Comparison of ENCODE assay signal across 8 mouse cellular contexts in genomic region chr11:52223968-52224682, GRCm38 (mm10). TPM values are rescaled to one million over a fixed set of nuclear protein-coding genes. Genes with fewer than 3 reads are reported as not detected.
DNase-seq lines count a peak whose midpoint lies in the region; ATAC-seq and TF ChIP-seq lines count a peak whose summit lies in the region.

No protein-coding gene starts in this region.

- no peak for TF ChIP-seq EP300 in heart, postnatal 0 days (IDR thresholded peaks at IDR 0.05; ENCODE audit: low read depth)

- peak; percentile 24; the same call in 1 of the 2 replicates for ATAC-seq in heart, postnatal 0 days (ENCODE audit: insufficient read depth, low read depth)
- ATAC-seq in limb, embryonic 13.5 days (ENCODE audit: low FRiP score, low read depth), result no peak

- H3K9ac ChIP-seq in heart, postnatal 0 days (replicated peaks; ENCODE audit: low read depth, low read length), result no peak overlapping the region
- peak overlapping the region; percentile 43; the same call in 1 of the 2 replicates for H3K9ac ChIP-seq in limb, embryonic 13.5 days

- no peaks in the 10 kb centered on the region for H3K27me3 ChIP-seq in heart, postnatal 0 days (ENCODE audit: control insufficient read depth, insufficient read depth, low read length)
- H3K27me3 ChIP-seq in limb, embryonic 13.5 days, result peaks cover 12% of the 10 kb centered on the region; the same call in 1 of the 2 replicates

- 10% methylated on average over 19 of the region's 19 CpGs for WGBS in heart, postnatal 0 days
- 10% methylated on average over 19 of the region's 19 CpGs for WGBS in limb, embryonic 13.5 days

- no peaks in the 10 kb centered on the region for H3K4me1 ChIP-seq in heart, postnatal 0 days (ENCODE audit: control insufficient read depth, insufficient read depth)
- 0 out of 2 replicates have a peak, but pooled peaks cover 6% of the 10 kb centered on the region for H3K4me1 ChIP-seq in limb, embryonic 13.5 days

- H3K4me2 ChIP-seq in heart, postnatal 0 days (ENCODE audit: low read depth, low read length), result peak overlapping the region; percentile 50
- H3K4me2 ChIP-seq in limb, embryonic 13.5 days (replicated peaks), result peak overlapping the region; percentile 56

- TF ChIP-seq CTCF in heart, postnatal 0 days (IDR thresholded peaks at IDR 0.05; ENCODE audit: low read depth), result no peak

- H3K36me3 ChIP-seq in heart, postnatal 0 days (replicated peaks; ENCODE audit: control insufficient read depth, insufficient read depth, low read length), result no peaks in the 10 kb centered on the region
- no peaks in the 10 kb centered on the region for H3K36me3 ChIP-seq in limb, embryonic 13.5 days

- DNase-seq in urinary bladder, postnatal 14 days (ENCODE audit: low spot score), result peak; percentile 89
- DNase-seq in urinary bladder, adult 2 months (ENCODE audit: low spot score), result no peak
- DNase-seq in heart, postnatal 0 days (ENCODE audit: low spot score), result no peak
- peak; percentile 87 for DNase-seq in naive thymus-derived CD4-positive, alpha-beta T cell, adult 2 months (ENCODE audit: low read depth)
- no peak for DNase-seq in cerebellum, adult 9-10 months
- DNase-seq in cerebellum, postnatal 36 days, result no peak
- DNase-seq in gastrocnemius, postnatal 10 days, result no peak

- no peaks in the 10 kb centered on the region for H3K9me3 ChIP-seq in heart, postnatal 0 days (replicated peaks; ENCODE audit: control insufficient read depth, low read length)
- no peaks in the 10 kb centered on the region for H3K9me3 ChIP-seq in limb, embryonic 13.5 days

- peak overlapping the region; percentile 16 for H3K4me3 ChIP-seq in heart, postnatal 0 days (ENCODE audit: low read depth, low read length)
- peak overlapping the region; percentile 28 for H3K4me3 ChIP-seq in limb, embryonic 13.5 days

- H3K27ac ChIP-seq in heart, postnatal 0 days (ENCODE audit: low read depth), result no peak overlapping the region
- H3K27ac ChIP-seq in limb, embryonic 13.5 days, result no peak overlapping the region

RNA-seq across cellular contexts. Expression of gene Skp1a, which starts 7.7 kb away (rescaled TPM):
- polyA plus RNA-seq in urinary bladder, adult 2 months (2012; rRNA removed), result 206 and 212 TPM in 2 replicates
- 158 and 163 TPM in 2 replicates for total RNA-seq in heart, postnatal 0 days (2014; rRNA removed; ENCODE audit: low replicate concordance)
- polyA plus RNA-seq in heart, postnatal 0 days (2015; fragmentation: Nextera tagmentation; extraction: Ambion mirVana), result 492 and 524 TPM in 2 replicates
- polyA plus RNA-seq in limb, embryonic 13.5 days (2015; fragmentation: Nextera tagmentation; extraction: Ambion mirVana), result 926 and 931 TPM in 2 replicates
- 100 to 1,000 TPM; 254 to 257 TPM for total RNA-seq in gastrocnemius, postnatal 10 days (2021)

RNA-seq across cellular contexts. Expression of gene Olfr1371, which starts 10.3 kb away (rescaled TPM):
- not detected in 2 replicates for polyA plus RNA-seq in urinary bladder, adult 2 months (2012; rRNA removed)
- not detected in 2 replicates for total RNA-seq in heart, postnatal 0 days (2014; rRNA removed; ENCODE audit: low replicate concordance)
- polyA plus RNA-seq in heart, postnatal 0 days (2015; fragmentation: Nextera tagmentation; extraction: Ambion mirVana), result not detected in 2 replicates
- not detected in 2 replicates for polyA plus RNA-seq in limb, embryonic 13.5 days (2015; fragmentation: Nextera tagmentation; extraction: Ambion mirVana)
- total RNA-seq in gastrocnemius, postnatal 10 days (2021), result not detected

RNA-seq across cellular contexts. Expression of gene Tcf7, which starts 58.7 kb away (rescaled TPM):
- 6.1 and 8.1 TPM in 2 replicates for polyA plus RNA-seq in urinary bladder, adult 2 months (2012; rRNA removed)
- 0.15 and 5.2 TPM in 2 replicates for total RNA-seq in heart, postnatal 0 days (2014; rRNA removed; ENCODE audit: low replicate concordance)
- 0.88 and 1.1 TPM in 2 replicates for polyA plus RNA-seq in heart, postnatal 0 days (2015; fragmentation: Nextera tagmentation; extraction: Ambion mirVana)
- polyA plus RNA-seq in limb, embryonic 13.5 days (2015; fragmentation: Nextera tagmentation; extraction: Ambion mirVana), result 8.0 and 8.5 TPM in 2 replicates
- total RNA-seq in gastrocnemius, postnatal 10 days (2021), result 1 to 10 TPM; 2.0 to 4.6 TPM

Comparison
In these comparisons a context has a peak if more than half of its experiments do, and no peak if none do; other contexts are left out.
1. DNase-seq: peak in urinary bladder, postnatal 14 days (single experiment) and naive thymus-derived CD4-positive, alpha-beta T cell, adult 2 months (single experiment); none in urinary bladder, adult 2 months (single experiment), heart, postnatal 0 days (single experiment), cerebellum, adult 9-10 months (single experiment), cerebellum, postnatal 36 days (0 of 2) and gastrocnemius, postnatal 10 days (single experiment).